Mouse (Mus musculus) heart, postnatal 10 days (tissue): ENCODE measurements around the gene Slc30a9. TPM values are rescaled to one million over a fixed set of nuclear protein-coding genes. Genes with fewer than 3 reads are reported as not detected.

Source experiments
- DNase-seq, 2 experiments: peaks; one replicate each; pipeline ENCODE4 v3.0.0; 2021
- intact Hi-C: fragments of 180-260 bp; cut with DNase I; formaldehyde crosslinking; loops from one replicate; pipeline ENCODE4 v1.15.1; 2025
- total RNA-seq, 2 experiments: library from RNA; stranded (reverse); gene quantifications; 2 replicates each; pipeline ENCODE4 v1.2.3; 2021

Slc30a9 gene
- total RNA-seq = 100 to 1,000 TPM; 148 to 154 TPM

- intact Hi-C loops = loop anchor here (2.0 kb wide), 1 partner anchor 46 kb away; the partner anchor contains the start of gene Tmem33
- DNase-seq = peak; percentile 95 to 96
Observed at GRCm38 (mm10) chr5:67306698-67307521, at the start of gene Slc30a9. Gene Slc30a9, plus strand, starts transcription at chr5:67306955.

GRCm38 (mm10) chr5:67258473-67258872 is 48.3 kb upstream of the Slc30a9 start:
- no peak for DNase-seq
- intact Hi-C loops = no loop called here

- intact Hi-C loops = loop anchor here (2.0 kb wide), 1 partner anchor 47 kb away; the partner anchor contains the start of gene Slc30a9
Observed at GRCm38 (mm10) chr5:67260159-67260530, 46.6 kb upstream of the Slc30a9 start.

GRCm38 (mm10) chr5:67260531-67261371 is 46.0 kb upstream of the Slc30a9 start, which contains the start of gene Tmem33:
Gene Tmem33, plus strand, starts transcription at chr5:67260565.
- peak; percentile 95 to 96 for DNase-seq
- intact Hi-C loops = loop anchor here (2.0 kb wide), 1 partner anchor 46 kb away; the partner anchor contains the start of gene Slc30a9

More at GRCm38 (mm10) chr5:67260159-67260530, 46.6 kb upstream of the Slc30a9 start:
- DNase-seq = no peak

GRCm38 (mm10) chr5:67262964-67263363 is 43.8 kb upstream of the Slc30a9 start:
- no peak for DNase-seq
- intact Hi-C loops = no loop called here

- DNase-seq = no peak
- intact Hi-C loops = no loop called here
Observed at GRCm38 (mm10) chr5:67266106-67266505, 40.6 kb upstream of the Slc30a9 start.

- intact Hi-C loops = no loop called here
- no peak for DNase-seq
Observed at GRCm38 (mm10) chr5:67269309-67269708, 37.4 kb upstream of the Slc30a9 start.

GRCm38 (mm10) chr5:67279407-67279806 is 27.3 kb upstream of the Slc30a9 start:
- no peak for DNase-seq
- intact Hi-C loops = no loop called here

- intact Hi-C loops = no loop called here
- DNase-seq = no peak
Observed at GRCm38 (mm10) chr5:67279840-67280239, 26.9 kb upstream of the Slc30a9 start.

GRCm38 (mm10) chr5:67280400-67280799 is 26.4 kb upstream of the Slc30a9 start:
- no peak for DNase-seq
- intact Hi-C loops = no loop called here

- intact Hi-C loops = no loop called here
- DNase-seq = no peak
Observed at GRCm38 (mm10) chr5:67295029-67295428, 11.7 kb upstream of the Slc30a9 start.

GRCm38 (mm10) chr5:67295682-67296081 is 11.1 kb upstream of the Slc30a9 start:
- intact Hi-C loops = no loop called here
- no peak for DNase-seq

- intact Hi-C loops = no loop called here
- DNase-seq = no peak
Observed at GRCm38 (mm10) chr5:67296171-67296570, 10.6 kb upstream of the Slc30a9 start.

GRCm38 (mm10) chr5:67297026-67297813 is 9.5 kb upstream of the Slc30a9 start:
- DNase-seq = no peak
- intact Hi-C loops = no loop called here

GRCm38 (mm10) chr5:67299847-67300412 is 6.8 kb upstream of the Slc30a9 start:
- no peak for DNase-seq
- intact Hi-C loops = no loop called here

GRCm38 (mm10) chr5:67300926-67301597 is 5.7 kb upstream of the Slc30a9 start:
- DNase-seq = no peak
- intact Hi-C loops = no loop called here

- DNase-seq = no peak
- intact Hi-C loops = no loop called here
Observed at GRCm38 (mm10) chr5:67301722-67302331, 4.9 kb upstream of the Slc30a9 start.

GRCm38 (mm10) chr5:67303816-67304215 is 2.9 kb upstream of the Slc30a9 start:
- intact Hi-C loops = no loop called here
- DNase-seq = no peak

- peak in 1 of 2 experiments; percentile 14 for DNase-seq
Observed at GRCm38 (mm10) chr5:67307659-67308222, 986 bp downstream of the Slc30a9 start.

More at GRCm38 (mm10) chr5:67307659-67308222, 986 bp downstream of the Slc30a9 start:
- intact Hi-C loops = loop anchor here (2.0 kb wide), 1 partner anchor 47 kb away; the partner anchor contains the start of gene Tmem33
